Mouse (Mus musculus): ENCODE measurements at regions not wholly inside any gene's neighbourhood (a gene's known extent, or its start where the extent isn't known, plus 50 kb on each side); places are given as distances from the start of the nearest gene placed in this dataset.

DNA sequence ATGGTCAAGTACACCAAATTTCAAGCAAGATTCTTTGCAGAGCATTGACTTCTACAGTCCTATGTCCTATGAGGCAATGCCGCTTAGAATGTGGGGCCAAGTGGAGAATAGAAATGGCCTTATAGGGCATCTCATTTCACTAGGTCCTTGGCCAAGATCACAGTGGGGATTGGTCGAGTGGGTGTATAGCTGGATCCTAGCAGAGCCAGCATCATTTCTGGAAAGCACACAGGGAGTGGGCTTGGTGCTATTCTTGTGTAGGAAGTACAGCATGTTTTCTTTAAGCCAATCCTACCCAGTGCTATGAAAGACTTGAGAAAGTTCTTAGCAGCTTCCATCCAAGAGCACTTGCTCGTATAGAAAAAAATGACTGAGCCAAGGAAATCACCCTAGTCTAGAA is 178.2 kb upstream of the Ntm start:
- no peak for TF ChIP-seq CTCF (IDR thresholded peaks at IDR 0.05; ENCODE audit: borderline replicate concordance, extremely low read depth, insufficient read depth, insufficient read length)
- no peak for TF ChIP-seq POLR2A (IDR thresholded peaks at IDR 0.05; ENCODE audit: borderline replicate concordance, extremely low read depth, insufficient read depth, insufficient read length, poor library complexity, severe bottlenecking)
